ENCODE assay signal across 8 mouse cellular contexts in genomic region chr4:106472335-106472734, GRCm38 (mm10). TPM values are rescaled to one million over a fixed set of nuclear protein-coding genes. Genes with fewer than 3 reads are reported as not detected.
DNase-seq lines count a peak whose midpoint lies in the region; ATAC-seq lines count a peak whose summit lies in the region.

No protein-coding gene starts in this region.

- no peak overlapping the region for H3K27ac ChIP-seq in limb, embryonic 11.5 days (replicated peaks; ENCODE audit: low read depth, low read length)
- no peak overlapping the region for H3K27ac ChIP-seq in neural tube, embryonic 13.5 days (replicated peaks)

- H3K27me3 ChIP-seq in limb, embryonic 11.5 days (ENCODE audit: control insufficient read depth, insufficient read depth, low read length): no peaks in the 10 kb centered on the region
- no peaks in the 10 kb centered on the region for H3K27me3 ChIP-seq in neural tube, embryonic 13.5 days

- WGBS in limb, embryonic 11.5 days: 32% methylated on average over 3 of the region's 3 CpGs
- WGBS in neural tube, embryonic 13.5 days: 16% methylated on average over 3 of the region's 3 CpGs

- no peak overlapping the region for H3K4me2 ChIP-seq in limb, embryonic 11.5 days (ENCODE audit: low read depth, severe bottlenecking)
- H3K4me2 ChIP-seq in neural tube, embryonic 13.5 days: no peak overlapping the region

- no peak overlapping the region for H3K4me3 ChIP-seq in limb, embryonic 11.5 days (ENCODE audit: low read depth, low read length)
- H3K4me3 ChIP-seq in neural tube, embryonic 13.5 days: no peak overlapping the region

- H3K9me3 ChIP-seq in limb, embryonic 11.5 days (ENCODE audit: control insufficient read depth, low read length): no peaks in the 10 kb centered on the region
- H3K9me3 ChIP-seq in neural tube, embryonic 13.5 days: no peaks in the 10 kb centered on the region

- no peak for ATAC-seq in limb, embryonic 11.5 days (ENCODE audit: insufficient number of reproducible peaks, low FRiP score, low TSS enrichment, low read depth)
- ATAC-seq in neural tube, embryonic 13.5 days (ENCODE audit: low read depth): peak; percentile 79

- no peaks in the 10 kb centered on the region for H3K36me3 ChIP-seq in limb, embryonic 11.5 days (ENCODE audit: control insufficient read depth, insufficient read depth, low read length)
- H3K36me3 ChIP-seq in neural tube, embryonic 13.5 days: no peaks in the 10 kb centered on the region

- H3K4me1 ChIP-seq in limb, embryonic 11.5 days (ENCODE audit: control insufficient read depth, insufficient read depth, low read length): no peaks in the 10 kb centered on the region
- H3K4me1 ChIP-seq in neural tube, embryonic 13.5 days (replicated peaks): peaks cover 3% of the 10 kb centered on the region; the same call in 1 of the 2 replicates

- H3K9ac ChIP-seq in limb, embryonic 11.5 days (ENCODE audit: low read length): no peak overlapping the region
- no peak overlapping the region for H3K9ac ChIP-seq in neural tube, embryonic 13.5 days

- DNase-seq in 3134 (ENCODE audit: extremely low read depth, insufficient read length, low spot score): peak; percentile 31
- peak; percentile 62 for DNase-seq in MN1 (ENCODE audit: low spot score)
- peak; percentile 82 to 86 for DNase-seq in cerebellum, postnatal 14 days
- peak; percentile 68 to 89 for DNase-seq in frontal cortex, postnatal 36 days (ENCODE audit: low spot score in 2 of 2)
- DNase-seq in kidney, adult 8-10 months: peak; percentile 72 to 74
- DNase-seq in limb, embryonic 11.5 days (ENCODE audit: low spot score): peak; percentile 77
- peak; percentile 55 for DNase-seq in thymus, postnatal 4 days

RNA-seq across cellular contexts. Expression of gene Pcsk9, which starts 8.2 kb away (rescaled TPM):
- polyA plus RNA-seq in limb, embryonic 11.5 days (2014; fragmentation: Nextera tagmentation; extraction: Ambion mirVana): 0.89 and 0.98 TPM in 2 replicates
- 0.34 and 0.36 TPM in 2 replicates for polyA plus RNA-seq in neural tube, embryonic 13.5 days (2015; fragmentation: Nextera tagmentation; extraction: Ambion mirVana)

RNA-seq across cellular contexts. Expression of gene Bsnd, which starts 19.7 kb away (rescaled TPM):
- not detected in 2 replicates for polyA plus RNA-seq in limb, embryonic 11.5 days (2014; fragmentation: Nextera tagmentation; extraction: Ambion mirVana)
- not detected in 2 replicates for polyA plus RNA-seq in neural tube, embryonic 13.5 days (2015; fragmentation: Nextera tagmentation; extraction: Ambion mirVana)

Comparison
In these comparisons a context has a peak if more than half of its experiments do, and no peak if none do; other contexts are left out.
1. DNase-seq: peak in every context shown above with its lines; median percentile 84 in cerebellum, postnatal 14 days; 78 in frontal cortex, postnatal 36 days; 77 in limb, embryonic 11.5 days; 73 in kidney, adult 8-10 months; 62 in MN1; 55 in thymus, postnatal 4 days; 31 in 3134.